Mouse (Mus musculus) frontal cortex, adult 2 months (tissue): ENCODE data around the gene 4833420G17Rik. TPM values are rescaled to one million over a fixed set of nuclear protein-coding genes. Genes with fewer than 3 reads are reported as not detected.
A peak's percentile ranks its signal among the peaks of the same experiment; 100 is the strongest.
"Not testable (repeated sequence)": the region's sequence is repeated elsewhere in the genome, so short reads cannot be mapped to it uniquely, and the experiment has no call there.

Experiments
- DNase-seq, 2 experiments: peaks; one replicate each; pipeline ENCODE4 v3.0.0; 2022; ENCODE audit warnings: low spot score in 1 of 2; ENCODE audit errors: extremely low spot score in 1 of 2
- polyA plus RNA-seq: library from polyadenylated mRNA; depleted of rRNA; stranded (reverse); fragments of >200 nt; gene quantifications from 2 replicates; pipeline ENCODE4 v1.2.3, GENCODE M21; 2012; rRNA removed

Gene 4833420G17Rik
- polyA plus RNA-seq, result 70.5 and 85.1 TPM in 2 replicates

DNA sequence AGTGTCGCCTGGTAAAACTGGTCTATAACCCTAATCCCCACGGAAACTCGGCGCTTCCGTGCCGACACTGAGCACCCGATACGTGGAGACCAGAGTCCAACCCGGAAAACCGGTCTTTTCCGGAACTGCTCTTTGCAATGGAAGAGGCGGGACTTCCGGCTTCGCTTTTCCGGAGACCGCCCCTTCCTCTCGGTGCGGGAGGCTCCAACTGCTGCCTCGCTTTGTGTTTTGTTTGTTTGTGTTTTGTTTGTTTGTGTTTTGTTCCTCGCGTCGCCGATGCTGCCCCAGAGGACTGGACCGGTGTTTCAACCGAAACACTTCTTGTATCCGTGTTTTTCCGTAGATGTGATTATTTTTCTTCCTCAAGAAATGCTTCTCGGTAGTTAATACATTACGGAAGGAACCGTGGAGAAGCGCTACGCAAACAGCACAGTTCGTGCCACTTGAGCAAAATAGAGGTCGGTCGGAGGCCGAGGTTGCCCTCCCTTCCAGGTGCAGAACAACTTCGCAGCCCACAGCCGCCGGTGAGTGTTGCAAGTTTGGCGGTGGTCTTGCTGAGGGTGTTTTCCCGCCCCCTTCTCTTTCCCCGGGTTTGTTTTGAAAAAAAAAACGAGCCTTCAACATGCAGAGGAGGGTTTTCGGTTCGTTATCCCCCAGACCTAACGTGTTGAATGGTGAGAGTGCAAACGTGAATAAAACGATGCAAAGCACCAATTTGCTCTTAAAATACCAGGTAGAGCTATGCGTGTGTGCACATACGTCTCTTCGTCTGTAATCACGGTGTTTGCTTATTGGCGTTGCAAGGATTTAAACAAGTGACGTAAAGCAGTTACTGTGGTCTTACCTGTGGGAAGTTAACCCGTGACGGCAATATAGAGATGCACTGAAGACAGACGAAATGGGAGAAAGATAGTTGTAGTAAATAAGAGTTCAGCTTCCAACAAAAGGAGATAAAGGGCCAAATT is at the start of gene 4833420G17Rik:
TSS of gene 4833420G17Rik (plus strand) at position 173 of the 965 bp plus-strand sequence.
- DNase-seq, result peak; percentile 80 to 94

DNA sequence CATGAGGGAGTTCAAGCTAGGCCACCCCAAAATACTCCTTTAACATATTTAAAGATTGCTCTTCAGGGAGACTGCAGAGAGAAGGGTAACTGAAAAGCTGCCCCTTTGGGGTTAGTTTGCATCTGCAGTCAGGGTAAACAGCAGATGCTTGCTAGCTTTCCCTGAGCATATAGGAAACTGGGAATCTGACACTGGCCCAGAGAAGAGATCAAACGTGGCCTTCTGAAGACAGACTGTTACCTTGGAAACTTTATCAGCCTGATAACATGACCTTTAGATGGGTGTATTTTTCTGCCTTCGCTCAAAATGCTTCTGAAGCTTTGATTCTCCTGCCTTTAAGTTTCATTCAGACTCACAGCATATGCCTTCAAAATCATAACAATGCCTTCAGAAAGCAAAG is 49.5 kb upstream of the 4833420G17Rik start:
- no peak for DNase-seq

DNA sequence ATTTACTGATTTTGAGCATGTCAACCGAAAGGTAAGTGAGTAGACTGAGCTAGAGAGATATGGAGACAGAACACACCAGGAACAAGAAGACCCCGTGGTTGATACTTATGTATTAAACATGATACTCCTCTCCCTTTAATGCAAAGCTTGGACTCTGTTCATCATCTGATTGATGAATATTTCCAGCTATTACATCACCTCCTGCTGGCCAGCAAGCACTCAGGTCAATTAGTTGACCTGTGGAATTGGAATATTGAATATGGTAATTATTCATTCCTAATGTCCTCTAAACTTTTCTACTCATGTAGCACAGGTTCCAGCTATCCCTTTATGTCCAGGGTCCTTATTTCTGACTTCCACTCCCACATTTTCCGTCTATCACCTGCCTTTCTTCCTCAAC is 44.1 kb upstream of the 4833420G17Rik start:
- DNase-seq, result no peak

DNA sequence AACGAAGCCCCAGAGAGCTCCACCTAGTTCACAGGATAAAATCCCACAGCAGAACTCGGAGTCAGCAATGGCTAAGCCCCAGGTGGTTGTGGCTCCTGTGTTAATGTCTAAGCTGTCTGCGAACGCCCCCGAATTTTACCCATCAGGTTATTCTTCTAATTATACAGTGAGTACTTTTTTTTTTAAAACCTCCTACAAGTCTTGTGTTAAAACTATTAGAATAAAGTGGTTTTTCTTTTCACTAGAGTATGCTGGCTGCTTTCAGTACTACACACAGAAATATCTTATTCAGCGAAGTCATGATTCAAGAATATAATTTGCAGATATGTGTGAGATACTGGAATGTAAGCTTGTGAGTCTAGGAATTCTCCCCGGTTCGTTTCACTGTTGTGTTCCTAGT is 32.4 kb upstream of the 4833420G17Rik start:
- peak in 1 of 2 experiments; percentile 24 for DNase-seq

DNA sequence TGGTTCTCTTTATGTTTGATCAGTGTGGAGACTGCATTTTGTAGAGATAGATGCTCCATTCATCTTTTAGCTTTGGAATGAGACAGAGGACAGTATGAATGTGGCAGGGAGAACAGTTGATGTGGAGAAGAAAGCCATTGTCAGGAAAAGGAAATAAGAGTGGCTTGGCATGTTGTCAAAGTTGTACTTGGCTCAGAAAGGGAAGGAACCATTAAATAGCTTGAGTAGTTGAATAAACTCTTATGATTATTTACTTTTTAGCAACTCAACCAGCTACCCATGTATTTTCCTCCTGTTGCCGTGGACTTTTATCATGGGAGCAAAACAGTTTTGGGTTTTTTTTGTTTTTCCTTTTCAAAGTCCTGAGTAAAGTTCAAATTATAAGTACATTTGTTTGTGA is 30.5 kb upstream of the 4833420G17Rik start:
- DNase-seq, result no peak

DNA sequence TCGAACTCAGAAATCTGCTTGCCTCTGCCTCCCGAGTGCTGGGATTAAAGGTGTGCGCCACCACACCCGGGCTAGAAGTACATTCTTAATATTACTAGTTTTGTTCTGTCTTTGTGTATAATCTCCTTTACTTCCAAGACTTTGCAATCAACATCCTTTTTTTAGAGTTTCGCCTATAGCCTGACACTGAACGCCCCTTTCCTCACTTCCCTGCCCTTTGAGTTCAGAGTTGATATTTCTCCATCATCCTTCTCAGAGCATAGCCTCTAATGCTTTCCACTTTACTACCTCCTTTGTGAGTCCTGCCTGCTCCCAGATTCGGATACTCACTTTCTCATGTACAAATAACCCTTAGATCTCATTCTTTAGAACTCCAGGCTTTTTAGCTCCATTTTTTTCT is 28.2 kb upstream of the 4833420G17Rik start:
- DNase-seq, result no peak

DNA sequence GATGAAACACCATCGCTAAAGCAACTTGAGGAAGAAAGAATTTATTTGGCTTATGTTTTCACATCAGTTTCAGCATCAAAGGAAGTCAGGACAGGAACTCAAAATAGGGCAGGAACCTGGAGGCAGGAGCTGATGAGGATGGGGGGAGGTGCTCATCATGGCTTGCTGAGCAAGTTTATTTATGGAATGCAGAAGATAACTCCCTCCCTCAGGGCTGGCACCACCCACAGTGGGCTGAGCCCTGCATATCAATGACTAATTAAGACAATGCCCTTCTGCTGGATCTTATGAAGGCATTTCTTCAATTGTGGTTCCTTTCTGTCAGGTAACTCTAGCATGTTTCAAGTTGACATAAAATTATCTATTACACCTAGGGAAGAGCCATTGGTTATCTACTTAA is 20.3 kb upstream of the 4833420G17Rik start:
- DNase-seq, result no peak

DNA sequence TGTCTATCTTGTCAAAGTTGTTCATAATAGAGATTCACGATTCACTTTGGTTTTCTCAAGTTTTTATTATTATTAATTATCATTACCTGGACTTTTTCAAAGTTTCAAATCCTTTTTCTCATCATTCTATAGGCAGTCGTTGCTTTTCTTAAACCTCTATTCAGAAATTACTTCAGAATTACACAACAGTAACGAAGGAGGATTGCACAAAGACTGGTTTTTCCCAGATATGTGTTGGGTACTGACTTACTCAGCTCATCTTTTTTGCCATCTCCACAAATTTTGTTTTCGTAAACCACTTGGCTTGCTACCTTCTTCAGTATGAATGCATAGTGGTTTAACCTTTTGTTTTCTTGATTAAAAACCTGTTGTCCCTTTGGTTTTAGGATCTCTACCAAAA is 9.0 kb upstream of the 4833420G17Rik start:
- no peak for DNase-seq

DNA sequence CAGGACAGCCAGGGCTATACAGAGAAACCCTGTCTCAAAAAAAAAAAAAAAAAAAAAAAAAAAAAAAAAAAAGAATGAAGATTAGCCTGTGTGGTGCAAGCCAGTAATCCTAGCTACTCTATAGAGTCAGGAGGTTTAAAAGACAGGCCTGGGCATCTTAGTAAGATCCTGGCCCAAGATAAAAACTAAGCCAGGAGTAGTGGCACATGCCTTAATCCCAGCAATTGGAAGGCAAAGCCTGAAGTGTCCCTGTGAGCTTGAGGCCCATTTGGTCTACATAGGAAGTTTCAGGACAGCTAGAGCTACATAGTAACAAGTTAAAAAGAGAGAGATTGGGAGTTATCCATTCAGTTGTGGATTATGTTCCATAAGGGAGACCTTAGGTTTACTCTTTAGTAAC is 7.5 kb upstream of the 4833420G17Rik start:
- DNase-seq, result no peak

DNA sequence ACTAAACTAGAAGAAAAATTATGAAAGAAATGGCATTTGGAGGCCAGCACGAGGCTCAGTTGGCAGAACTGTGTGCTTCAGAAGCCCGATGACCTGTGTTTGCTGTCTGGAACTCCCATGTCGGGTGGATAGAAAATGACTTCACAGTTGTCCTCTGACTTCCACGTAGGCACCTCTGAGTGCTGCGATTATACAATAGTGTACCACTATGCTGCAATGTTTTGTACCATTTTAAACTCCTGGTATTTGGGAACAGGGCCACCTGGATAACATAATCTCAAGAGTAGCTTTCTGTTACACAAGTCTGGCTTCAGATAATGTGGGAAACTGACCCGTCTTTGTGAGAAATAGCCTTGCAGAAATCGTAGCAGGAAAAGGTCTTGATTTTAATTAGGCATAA is 6.2 kb upstream of the 4833420G17Rik start:
- DNase-seq, result no peak

DNA sequence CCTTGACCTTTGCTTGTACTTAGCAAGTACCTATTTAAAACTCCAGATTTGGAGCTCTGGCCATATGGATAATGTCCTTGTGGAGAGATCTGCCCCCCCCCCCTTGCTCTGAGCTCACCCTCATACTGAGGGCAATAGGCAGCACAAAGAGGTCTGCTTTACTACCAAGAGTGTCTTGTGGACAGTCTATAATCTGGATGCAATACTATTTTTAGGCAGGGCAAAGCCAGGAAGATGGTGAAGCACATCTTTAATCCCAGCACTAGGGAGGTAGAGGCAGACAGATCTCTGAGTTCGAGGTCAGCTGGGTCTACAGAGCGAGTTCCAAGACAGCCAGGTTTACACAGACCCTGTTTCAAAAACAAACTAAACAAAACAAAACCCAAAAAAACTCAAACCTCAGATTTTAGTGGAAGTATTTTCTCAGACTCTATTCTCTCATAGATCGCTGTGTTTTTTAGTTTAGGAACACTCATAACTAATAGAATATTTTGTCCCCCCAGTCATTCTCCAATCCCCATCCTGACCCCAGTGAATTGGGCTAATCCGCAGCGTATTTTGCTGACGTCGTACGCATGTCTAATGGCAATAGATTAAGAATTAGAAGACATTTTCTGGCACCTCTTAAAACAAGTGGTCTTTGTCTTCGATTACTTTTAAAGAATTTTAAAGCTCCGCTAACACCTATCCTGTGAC is 520 bp upstream of the 4833420G17Rik start:
- no peak for DNase-seq

DNA sequence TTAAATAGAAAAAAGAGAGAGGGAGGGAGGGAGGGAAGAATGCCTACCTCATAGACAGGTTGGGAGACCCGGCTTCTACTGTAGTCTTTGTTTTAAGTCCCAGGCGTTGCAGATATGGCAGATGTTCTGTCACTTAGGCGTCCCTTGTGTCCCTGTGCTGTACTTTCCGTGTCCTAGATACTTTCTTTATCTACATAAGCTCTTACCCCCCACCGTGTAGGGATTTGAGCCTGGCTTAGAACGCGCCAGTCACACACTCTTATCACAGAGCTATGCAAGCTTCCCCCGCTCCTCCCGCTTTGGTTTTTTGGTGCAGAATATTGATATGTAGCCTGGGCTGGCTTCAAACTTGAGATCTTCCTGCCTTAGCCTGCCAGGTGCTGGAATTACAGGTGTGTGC is 14.1 kb downstream of the 4833420G17Rik start:
- no peak for DNase-seq

DNA sequence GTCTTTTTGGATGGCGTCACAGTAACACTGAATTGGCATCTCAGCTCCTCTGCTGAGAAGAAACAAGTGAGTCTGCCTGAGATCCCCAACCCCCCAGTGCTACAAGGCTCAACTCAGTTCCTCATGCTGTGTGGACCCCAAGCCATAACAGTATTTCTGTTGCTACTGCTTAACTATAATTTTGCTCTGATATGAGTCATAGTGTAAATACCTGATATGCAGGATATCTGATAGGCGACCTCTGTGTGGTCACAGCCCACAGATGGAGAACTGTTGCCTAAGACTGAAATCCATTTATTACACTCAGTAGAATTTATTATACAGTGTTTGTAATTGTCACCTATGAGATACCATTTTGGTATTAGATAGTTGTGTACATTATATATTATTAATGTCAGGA is 15.2 kb downstream of the 4833420G17Rik start:
- no peak for DNase-seq

DNA sequence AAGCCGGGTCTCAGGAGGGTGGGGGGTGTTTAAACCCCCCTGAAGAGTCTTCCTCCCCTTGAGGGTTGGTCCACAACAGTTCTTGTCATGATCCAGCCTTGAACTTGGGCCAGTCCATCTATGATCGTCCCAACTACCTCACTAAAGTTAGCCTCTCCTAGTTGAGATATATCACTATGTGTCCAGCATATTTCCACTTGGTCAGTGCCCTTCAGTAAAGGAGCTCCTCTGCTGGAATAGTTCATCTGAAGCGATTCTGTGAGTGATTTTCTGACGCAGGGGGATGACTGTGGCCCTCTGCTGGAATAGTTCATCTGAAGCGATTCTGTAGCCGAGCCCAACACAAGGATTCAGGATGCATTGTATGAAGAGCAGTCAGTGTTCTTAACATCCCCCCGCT is 24.8 kb downstream of the 4833420G17Rik start:
- peak in 1 of 2 experiments; percentile 16 for DNase-seq

DNA sequence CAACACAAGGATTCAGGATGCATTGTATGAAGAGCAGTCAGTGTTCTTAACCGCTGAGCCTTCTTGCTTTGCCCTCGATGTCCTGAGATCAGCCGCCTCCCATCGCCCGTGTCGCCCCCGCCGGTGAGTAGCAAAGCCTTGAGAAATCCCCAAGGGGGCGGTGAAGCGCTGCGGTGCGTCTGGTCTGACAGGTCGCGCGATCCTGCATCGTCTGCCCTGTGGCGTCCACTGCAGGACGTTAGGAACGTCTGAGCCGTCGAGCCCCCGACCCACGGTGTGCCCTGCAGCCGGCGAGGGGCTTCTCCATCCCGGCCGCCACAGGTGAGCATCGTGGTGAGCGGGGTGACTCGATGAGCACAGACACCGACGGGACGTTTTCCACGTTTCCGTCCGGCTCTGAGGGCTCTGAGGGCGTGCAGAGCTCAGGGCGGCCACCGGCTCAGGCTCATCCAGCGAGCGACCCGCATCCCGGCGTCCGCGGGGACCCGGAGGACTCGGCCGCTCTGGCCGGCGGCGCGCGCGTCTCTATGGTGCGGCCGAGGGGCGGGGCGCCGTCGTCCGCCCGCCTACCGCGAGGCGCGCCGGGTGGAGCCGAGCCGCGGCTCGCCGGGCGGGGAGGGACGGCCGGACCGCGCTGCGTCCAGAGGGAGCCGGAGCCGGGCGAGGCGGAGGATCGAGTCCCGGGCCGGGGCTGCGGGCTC is 25.5 kb downstream of the 4833420G17Rik start, which contains the start of the genes Tmem267 and 3110070M22Rik:
TSS of gene Tmem267 (plus strand) at position 160 of the 701 bp plus-strand sequence.
TSS of gene 3110070M22Rik (minus strand) at position 504 of the 701 bp plus-strand sequence.
- peak; percentile 44 to 82 for DNase-seq

DNA sequence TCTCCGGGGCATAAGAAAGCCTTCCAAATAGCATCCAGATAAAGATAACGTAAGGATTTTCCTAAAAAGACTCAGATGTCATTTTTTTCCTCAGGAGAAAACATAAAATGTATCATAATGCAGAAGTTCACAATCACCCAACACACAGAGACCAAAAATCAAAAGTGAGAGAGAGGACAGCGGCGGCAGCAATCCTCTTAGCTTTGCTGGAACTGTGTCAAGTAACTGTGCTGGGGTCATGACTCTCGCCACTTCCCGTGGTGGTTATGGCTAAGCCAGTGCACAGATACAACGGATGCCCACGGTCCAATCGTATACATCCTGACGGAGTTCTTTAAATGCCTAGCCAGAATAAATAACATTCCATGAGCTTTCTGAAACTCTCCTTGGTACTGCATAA is 29.5 kb downstream of the 4833420G17Rik start:
- DNase-seq, result not testable (repeated sequence)

DNA sequence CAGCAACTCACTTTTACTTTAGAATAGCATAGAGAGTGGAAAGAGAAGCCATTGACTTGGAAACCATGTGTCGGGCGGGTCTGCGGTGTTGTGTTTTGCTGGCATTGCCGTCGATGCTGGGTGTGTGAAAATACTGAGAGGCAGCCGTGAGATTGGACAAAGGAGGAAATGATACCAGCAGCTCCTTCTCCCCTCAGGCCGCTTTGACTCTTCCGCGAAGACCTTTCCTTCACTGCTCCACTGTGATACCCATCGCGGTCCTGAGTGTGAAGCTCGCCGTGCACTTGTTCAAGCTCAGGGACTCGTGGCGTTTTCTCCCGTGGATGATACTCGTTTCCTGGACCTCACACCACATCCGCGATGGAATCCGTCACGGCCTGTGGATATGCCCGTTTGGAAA is 32.4 kb downstream of the 4833420G17Rik start:
- not testable (repeated sequence) for DNase-seq
